Mouse (Mus musculus) bone marrow macrophage, adult 2 months (primary cell): ENCODE measurements around the gene Capn8.

Experiments used
- CTCF ChIP-seq: IDR thresholded peaks from 2 replicates; pipeline ENCODE4 v1.5.1; 2012; ENCODE audit warnings: low read depth, mild to moderate bottlenecking, low read length, moderate library complexity
- POLR2A ChIP-seq: IDR thresholded peaks from 2 replicates; pipeline ENCODE4 v1.6.1; 2012; ENCODE audit warnings: mild to moderate bottlenecking, low read depth, low read length, borderline replicate concordance

DNA sequence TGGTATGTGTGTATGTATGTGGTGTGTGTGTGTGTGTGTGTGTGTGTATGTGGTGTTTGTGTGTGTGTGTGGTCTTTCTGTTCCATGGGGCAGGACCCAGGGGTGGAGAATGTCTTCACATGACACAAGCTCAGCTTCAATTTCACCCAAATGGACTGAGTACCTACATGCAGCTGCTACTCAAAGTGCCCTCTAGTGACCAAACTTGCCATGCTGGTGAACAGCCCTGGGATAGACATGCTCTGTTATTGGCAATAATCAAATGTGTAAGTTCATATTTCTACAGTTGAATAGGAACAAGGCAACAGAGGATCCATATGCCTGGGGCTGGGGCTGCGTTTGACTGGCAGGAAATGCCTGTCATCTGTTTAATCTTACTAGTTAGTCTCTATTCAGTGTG, 50.7 kb downstream of the Capn8 start:
- TF ChIP-seq CTCF (no peak), POLR2A (no peak)
